Comparison of ENCODE assay signal across 1 mouse cellular context in the genomic region with DNA sequence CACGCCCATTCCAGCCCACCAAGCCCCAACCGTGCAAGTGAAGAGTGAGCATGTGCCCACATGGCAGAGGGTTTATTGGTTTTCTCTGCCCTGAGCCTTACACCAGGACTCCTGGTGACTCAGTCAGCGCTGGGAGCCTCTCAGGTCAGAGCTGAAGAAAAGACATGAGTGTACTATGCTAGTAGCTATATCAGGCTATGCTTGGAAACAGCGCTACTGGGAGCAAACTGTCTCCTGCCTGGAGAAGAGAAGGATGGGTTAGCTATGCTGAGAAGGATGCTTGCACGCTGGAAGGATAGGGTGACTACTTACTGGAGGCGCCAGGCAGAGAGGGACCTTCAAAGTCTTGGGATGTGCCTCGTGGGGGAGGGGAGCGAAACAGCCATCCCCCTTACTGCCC.
TF ChIP-seq lines count a peak whose summit lies in the region.

No protein-coding gene starts in this region.

TF ChIP-seq in CH12.LX, 34 proteins besides CTCF, POLR2A, EP300 and RAD21:
- no peak for TF ChIP-seq ZKSCAN1 (IDR thresholded peaks at IDR 0.05; ENCODE audit: borderline replicate concordance, low read depth, low read length)
- TF ChIP-seq ZC3H11A (IDR thresholded peaks at IDR 0.05; ENCODE audit: low read depth, low read length): no peak
- no peak for TF ChIP-seq RCOR1 (conservative IDR thresholded peaks at IDR 0.05; ENCODE audit: low read depth, low read length)
- TF ChIP-seq SMC3 (IDR thresholded peaks at IDR 0.05; ENCODE audit: low read depth, low read length): no peak
- TF ChIP-seq E2F4 (IDR thresholded peaks at IDR 0.05; ENCODE audit: insufficient replicate concordance, low read depth, low read length): no peak
- TF ChIP-seq PAX5 (IDR thresholded peaks at IDR 0.05; ENCODE audit: low read length): no peak
- TF ChIP-seq MXI1 (IDR thresholded peaks at IDR 0.05; ENCODE audit: low read depth, low read length): no peak
- TF ChIP-seq UBTF (IDR thresholded peaks at IDR 0.05; ENCODE audit: low read depth, low read length): no peak
- no peak for TF ChIP-seq MAZ (IDR thresholded peaks at IDR 0.05; ENCODE audit: low read depth, low read length)
- TF ChIP-seq BHLHE40 (IDR thresholded peaks at IDR 0.05; ENCODE audit: low read depth, low read length): no peak
- no peak for TF ChIP-seq USF1 (IDR thresholded peaks at IDR 0.05; ENCODE audit: low read depth, low read length)
- no peak for TF ChIP-seq IRF4 (IDR thresholded peaks at IDR 0.05; ENCODE audit: low read depth, low read length)
- TF ChIP-seq ELF1 (IDR thresholded peaks at IDR 0.05; ENCODE audit: low read depth, low read length): no peak
- no peak for TF ChIP-seq ETS1 (conservative IDR thresholded peaks at IDR 0.05; ENCODE audit: low read depth, low read length)
- TF ChIP-seq KAT2A (IDR thresholded peaks at IDR 0.05; ENCODE audit: insufficient replicate concordance, low read length): no peak
